Mouse (Mus musculus) G1E (cell line): ENCODE data around the gene Bbox1.

Experiments
- CTCF ChIP-seq: IDR thresholded peaks from 2 replicates; pipeline ENCODE4 v1.5.1; 2012; ENCODE audit warnings: low read depth, low read length, inconsistent platforms, mixed read lengths
- GATA1 ChIP-seq: IDR thresholded peaks from 2 replicates; pipeline ENCODE4 v1.6.1; 2012; ENCODE audit warnings: borderline replicate concordance, low read length, inconsistent platforms, mixed read lengths
- POLR2AphosphoS5 ChIP-seq: IDR thresholded peaks from 2 replicates; pipeline ENCODE4 v1.6.1; 2012; ENCODE audit warnings: low read depth, low read length, inconsistent platforms; ENCODE audit not compliant: insufficient replicate concordance
- TAL1 ChIP-seq: conservative IDR thresholded peaks from 2 replicates; pipeline ENCODE4 v1.6.1; 2012; ENCODE audit warnings: low read depth, low read length, inconsistent platforms, mixed read lengths

DNA sequence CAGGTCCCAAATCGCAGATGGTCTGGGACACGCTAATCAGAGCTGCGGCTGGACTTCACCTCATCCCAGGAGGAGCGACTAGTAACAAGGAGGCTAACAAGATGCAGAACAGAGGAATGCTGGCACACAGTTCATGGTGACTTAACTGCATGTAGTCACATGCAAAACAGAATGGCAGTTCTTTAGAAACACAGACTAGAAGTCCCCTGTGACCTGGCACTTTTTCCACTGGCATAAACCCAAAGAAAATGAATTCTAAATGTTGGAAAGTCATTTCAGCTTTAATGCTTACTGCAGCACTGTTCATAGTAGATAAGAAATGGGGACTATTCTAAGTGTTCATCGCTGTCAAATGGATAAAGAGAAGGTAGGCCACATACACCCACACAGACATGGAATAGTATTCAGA, 37.5 kb upstream of the Bbox1 start:
- TF ChIP-seq POLR2AphosphoS5 (no peak), TAL1 (no peak), CTCF (no peak), GATA1 (no peak)
